Mouse (Mus musculus) forebrain, embryonic 11.5 days (tissue): ENCODE measurements around the gene Rftn2. TPM values are rescaled to one million over a fixed set of nuclear protein-coding genes. Genes with fewer than 3 reads are reported as not detected.

ENCODE experiments used
- polyA plus RNA-seq: library from polyadenylated mRNA; unstranded; fragments of >200 nt; fragmentation: Nextera tagmentation; extraction: Ambion mirVana; gene quantifications from 2 replicates; pipeline ENCODE4 v1.2.1, GENCODE M21; 2014

Rftn2 gene
- polyA plus RNA-seq, 1 experiment from 2014 or later, result 8.2 TPM

Other genes with a start within 250 kb of the Rftn2 start
- gene Sf3b1, start 199.3 kb downstream of the Rftn2 start, polyA plus RNA-seq, result 327 and 360 TPM in 2 replicates
- 30.9 and 32.9 TPM in 2 replicates for gene Coq10b, start 174.0 kb downstream of the Rftn2 start, polyA plus RNA-seq
- 434 and 507 TPM in 2 replicates for gene Hspe1, start 138.7 kb downstream of the Rftn2 start, polyA plus RNA-seq
- 401 and 416 TPM in 2 replicates for gene Hspd1, start 138.5 kb downstream of the Rftn2 start, polyA plus RNA-seq
- 133 and 163 TPM in 2 replicates for gene Mob4, start 95.6 kb downstream of the Rftn2 start, polyA plus RNA-seq
- 3.7 and 3.8 TPM in 2 replicates for gene Mars2, start 10.4 kb upstream of the Rftn2 start, polyA plus RNA-seq
- gene Boll, start 136.7 kb upstream of the Rftn2 start, polyA plus RNA-seq, result 0.11 and 0.29 TPM in 2 replicates
- 2.2 and 3.3 TPM in 2 replicates for gene Plcl1, start 179.1 kb upstream of the Rftn2 start, polyA plus RNA-seq